Mouse (Mus musculus): ENCODE measurements around the gene Kncn. TPM values are rescaled to one million over a fixed set of nuclear protein-coding genes. Genes with fewer than 3 reads are reported as not detected.

Kncn gene
- polyA plus RNA-seq, 1 experiment from 2014 or later, result not detected

- Histone ChIP-seq H3K9ac (no peak overlapping the region), H3K4me2 (no peak overlapping the region), H3K9me3 (no peaks in the 10 kb centered on the region), H3K4me1 (no peaks in the 10 kb centered on the region; the same call in 1 of the 2 replicates), H3K36me3 (no peaks in the 10 kb centered on the region), H3K27me3 (peaks cover 30% of the 10 kb centered on the region), H3K4me3 (no peak overlapping the region), H3K27ac (no peak overlapping the region)
- no peak for ATAC-seq (ENCODE audit: borderline replicate concordance, extremely low read depth, low FRiP score, low TSS enrichment)
- 48% methylated on average over 1 of the region's 1 CpGs for WGBS
Measured at GRCm38 (mm10) chr4:115907994-115908393, 23.8 kb downstream of the Kncn start.

DNA sequence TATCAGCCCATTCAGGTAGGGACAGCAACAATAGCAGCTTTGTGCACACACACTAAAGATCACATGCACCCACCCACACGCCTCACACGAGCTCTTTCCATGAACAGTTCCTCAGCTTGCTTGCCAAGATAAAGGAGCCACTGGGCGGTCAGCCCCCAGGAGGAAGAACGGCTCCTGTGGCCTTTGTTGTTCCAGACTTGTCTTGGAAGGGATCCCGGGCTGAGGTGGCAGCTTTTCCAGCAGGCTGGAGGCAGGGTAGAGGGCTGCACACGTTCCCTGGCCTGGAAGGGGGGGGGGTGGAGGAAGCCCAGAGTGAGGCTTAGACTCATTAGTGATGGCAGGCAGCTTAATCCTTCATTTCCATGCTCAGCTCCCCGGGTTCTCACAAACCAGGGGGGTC, 24.4 kb downstream of the Kncn start:
- 12% methylated on average over 7 of the region's 7 CpGs for WGBS
- Histone ChIP-seq H3K4me3 (no peak overlapping the region), H3K4me2 (no peak overlapping the region), H3K36me3 (no peaks in the 10 kb centered on the region), H3K9me3 (no peaks in the 10 kb centered on the region), H3K27ac (no peak overlapping the region), H3K4me1 (no peaks in the 10 kb centered on the region; the same call in 1 of the 2 replicates), H3K27me3 (peaks cover 26% of the 10 kb centered on the region), H3K9ac (no peak overlapping the region)
- no peak; the same call in 1 of the 2 replicates for ATAC-seq (ENCODE audit: borderline replicate concordance, extremely low read depth, low FRiP score, low TSS enrichment)

DNA sequence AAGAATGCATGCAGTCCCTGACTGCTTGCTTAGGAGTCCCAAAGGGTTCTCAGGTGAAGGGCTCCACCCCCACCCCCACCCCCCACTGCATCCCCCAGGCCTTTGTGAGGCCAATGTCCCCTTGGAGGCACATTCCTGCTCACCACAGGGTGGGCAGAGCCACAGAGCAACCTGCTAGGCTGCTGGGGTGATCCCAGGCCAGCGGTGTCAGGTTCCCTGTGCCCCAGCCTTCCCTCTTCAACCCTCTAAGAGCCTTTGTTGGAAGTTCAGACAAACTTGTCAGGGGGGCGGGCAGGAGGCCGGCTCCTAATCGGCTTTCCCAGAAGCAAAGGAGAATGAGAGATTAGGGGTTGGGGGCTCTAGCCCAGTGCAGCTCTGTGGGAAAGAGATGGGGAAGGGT, 27.4 kb downstream of the Kncn start:
- Histone ChIP-seq H3K4me2 (no peak overlapping the region), H3K4me3 (no peak overlapping the region), H3K36me3 (no peaks in the 10 kb centered on the region), H3K4me1 (no peaks in the 10 kb centered on the region; the same call in 1 of the 2 replicates), H3K9me3 (no peaks in the 10 kb centered on the region), H3K9ac (no peak overlapping the region), H3K27me3 (peaks cover 4% of the 10 kb centered on the region; the same call in 1 of the 2 replicates), H3K27ac (no peak overlapping the region)
- no peak for ATAC-seq (ENCODE audit: borderline replicate concordance, extremely low read depth, low FRiP score, low TSS enrichment)
- WGBS, result 1% methylated on average over 4 of the region's 4 CpGs

DNA sequence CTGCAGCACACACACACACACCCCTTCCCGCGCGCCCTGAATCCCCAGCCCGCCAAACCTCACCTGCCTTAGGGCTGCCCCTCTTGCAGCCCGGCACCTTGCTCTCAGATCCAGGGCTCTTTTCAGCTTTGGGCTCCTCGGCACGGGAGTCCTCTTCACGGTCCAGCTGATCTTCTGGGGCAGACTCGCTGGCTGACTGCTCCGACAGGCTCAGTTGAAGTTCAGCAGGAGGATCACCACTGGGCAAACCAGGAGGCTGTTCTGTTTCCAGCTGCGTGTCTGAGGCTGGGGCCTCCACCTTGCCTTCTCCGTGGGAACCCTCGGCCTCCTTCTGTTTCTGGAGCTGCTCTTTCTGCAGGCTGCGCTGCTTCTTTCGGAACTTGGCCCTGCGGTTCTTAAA, 35.7 kb downstream of the Kncn start:
- Histone ChIP-seq H3K27me3 (peaks cover 12% of the 10 kb centered on the region), H3K4me1 (no peaks in the 10 kb centered on the region), H3K9me3 (no peaks in the 10 kb centered on the region), H3K27ac (no peak overlapping the region), H3K4me3 (no peak overlapping the region), H3K4me2 (no peak overlapping the region), H3K9ac (no peak overlapping the region), H3K36me3 (no peaks in the 10 kb centered on the region)
- 70% methylated on average over 16 of the region's 16 CpGs for WGBS
- no peak for ATAC-seq (ENCODE audit: borderline replicate concordance, extremely low read depth, low FRiP score, low TSS enrichment)

DNA sequence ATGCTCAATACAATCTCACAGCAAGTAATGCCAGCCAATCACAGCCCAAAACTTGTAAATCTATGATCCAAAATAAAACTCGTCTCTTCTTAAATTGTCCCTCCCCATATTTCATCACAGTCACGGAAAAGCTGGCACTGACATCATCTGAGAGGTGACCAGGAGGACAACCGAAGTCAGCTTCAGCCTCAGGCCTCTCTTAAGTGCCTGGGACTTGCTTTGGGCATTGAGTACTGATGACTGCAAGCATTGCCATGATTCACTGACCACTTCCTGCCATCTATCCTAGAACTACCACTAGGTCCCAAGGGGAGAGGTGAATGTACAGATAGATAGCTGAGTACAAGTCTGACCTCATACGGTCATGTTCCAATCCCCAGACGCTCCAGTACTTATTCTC, 38.5 kb downstream of the Kncn start:
- 71% methylated on average over 5 of the region's 5 CpGs for WGBS

DNA sequence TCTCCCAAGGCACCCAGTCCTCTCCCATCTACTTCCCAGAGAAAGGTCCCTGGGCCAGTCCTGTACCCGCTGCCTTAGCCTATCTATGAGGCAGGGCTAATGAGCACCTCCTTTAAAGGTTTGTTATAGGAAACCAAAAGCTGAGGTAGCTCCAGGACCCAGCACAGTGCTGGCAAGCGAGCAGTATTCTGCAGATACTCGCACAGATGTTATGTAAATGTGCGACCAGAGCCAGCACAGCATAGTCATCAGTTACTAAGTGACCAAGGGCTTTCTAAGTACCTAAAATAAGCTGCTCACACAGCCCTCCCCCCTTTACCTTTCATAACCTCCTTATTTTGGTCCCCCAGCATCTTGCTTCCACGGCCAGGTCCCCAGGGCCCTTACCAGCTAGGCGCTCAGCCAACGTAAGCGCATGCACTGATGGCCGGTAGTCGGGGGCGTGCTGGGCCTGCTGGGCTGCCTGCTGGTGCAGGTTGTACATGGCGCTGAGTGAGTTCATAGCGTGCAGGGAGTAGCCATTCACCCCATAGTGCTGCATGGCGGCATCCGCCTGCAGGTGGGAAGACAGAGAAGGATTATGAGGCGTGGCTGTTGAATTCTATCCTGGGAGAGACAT, 39.2 kb downstream of the Kncn start:
- Histone ChIP-seq H3K27me3 (peaks cover 13% of the 10 kb centered on the region), H3K4me3 (no peak overlapping the region), H3K4me1 (no peaks in the 10 kb centered on the region), H3K9me3 (no peaks in the 10 kb centered on the region), H3K27ac (no peak overlapping the region), H3K9ac (no peak overlapping the region), H3K4me2 (no peak overlapping the region), H3K36me3 (no peaks in the 10 kb centered on the region)
- ATAC-seq (ENCODE audit: borderline replicate concordance, extremely low read depth, low FRiP score, low TSS enrichment), result no peak
- WGBS, result 67% methylated on average over 16 of the region's 16 CpGs

More for the DNA sequence above, 38.5 kb downstream of the Kncn start:
- ATAC-seq (ENCODE audit: borderline replicate concordance, extremely low read depth, low FRiP score, low TSS enrichment), result no peak
- Histone ChIP-seq H3K36me3 (no peaks in the 10 kb centered on the region), H3K4me1 (no peaks in the 10 kb centered on the region), H3K4me2 (no peak overlapping the region), H3K9ac (no peak overlapping the region), H3K9me3 (no peaks in the 10 kb centered on the region), H3K27ac (no peak overlapping the region), H3K27me3 (peaks cover 13% of the 10 kb centered on the region), H3K4me3 (no peak overlapping the region)

- 40% methylated on average over 7 of the region's 7 CpGs for WGBS
- H3K4me3 ChIP-seq, result no peak overlapping the region
- H3K4me1 ChIP-seq, result no peaks in the 10 kb centered on the region
- no peak overlapping the region for H3K9ac ChIP-seq
- no peaks in the 10 kb centered on the region for H3K9me3 ChIP-seq
- no peaks in the 10 kb centered on the region for H3K36me3 ChIP-seq
- no peak overlapping the region for H3K4me2 ChIP-seq
- peaks cover 55% of the 10 kb centered on the region for H3K27me3 ChIP-seq
- no peak overlapping the region for H3K27ac ChIP-seq
- no peak for ATAC-seq (ENCODE audit: borderline replicate concordance, extremely low read depth, low FRiP score, low TSS enrichment)
Measured at GRCm38 (mm10) chr4:115927637-115928036, 43.4 kb downstream of the Kncn start.

GRCm38 (mm10) chr4:115931556-115932088, 47.4 kb downstream of the Kncn start:
- ATAC-seq (ENCODE audit: borderline replicate concordance, extremely low read depth, low FRiP score, low TSS enrichment), result no peak
- no peak overlapping the region for H3K27ac ChIP-seq
- H3K9ac ChIP-seq, result no peak overlapping the region
- 37% methylated on average over 13 of the region's 13 CpGs for WGBS
- H3K4me1 ChIP-seq, result 0 out of 2 replicates have a peak, but pooled peaks cover 5% of the 10 kb centered on the region
- no peaks in the 10 kb centered on the region for H3K9me3 ChIP-seq
- no peaks in the 10 kb centered on the region for H3K36me3 ChIP-seq
- H3K4me2 ChIP-seq, result no peak overlapping the region
- peaks cover 94% of the 10 kb centered on the region for H3K27me3 ChIP-seq
- no peak overlapping the region for H3K4me3 ChIP-seq

DNA sequence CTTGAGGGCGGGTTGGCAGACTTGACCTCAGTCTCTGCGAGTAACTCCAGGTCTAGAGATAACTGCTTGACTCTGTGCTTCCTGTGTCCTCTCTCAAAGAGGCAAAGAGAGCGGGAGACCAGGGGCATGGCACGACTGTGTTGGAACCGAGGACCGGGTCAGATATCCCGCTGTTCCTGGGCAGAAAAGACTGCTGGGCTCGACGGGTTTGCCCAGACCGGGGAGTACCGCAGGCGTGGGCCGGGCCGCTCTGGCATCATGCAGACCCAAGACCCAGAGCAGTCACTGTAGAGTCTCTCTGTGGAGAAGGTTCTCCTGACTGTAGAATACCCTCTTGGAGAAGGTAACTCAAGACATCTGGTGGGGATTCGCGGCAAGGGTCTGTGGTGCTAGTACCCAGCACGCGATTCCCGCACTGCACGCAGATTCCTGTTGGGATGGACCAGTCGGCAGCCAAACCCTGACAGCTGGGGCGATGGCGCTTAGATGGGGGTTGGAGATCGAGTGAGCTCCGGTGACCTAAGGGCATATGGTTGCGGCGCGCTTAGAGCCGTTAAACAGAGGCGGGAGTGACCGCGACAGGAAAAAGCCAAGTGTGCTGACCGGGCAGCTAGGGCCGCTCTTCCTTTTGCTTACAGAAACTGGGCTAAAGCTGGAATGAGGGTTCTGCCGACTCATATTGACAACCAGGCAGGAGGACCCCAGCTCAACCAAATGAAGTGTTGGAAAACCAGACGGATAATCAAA, 51.8 kb downstream of the Kncn start:
- Histone ChIP-seq H3K27me3 (peaks cover 99% of the 10 kb centered on the region), H3K4me1 (peaks cover 17% of the 10 kb centered on the region), H3K4me2 (no peak overlapping the region), H3K36me3 (no peaks in the 10 kb centered on the region), H3K4me3 (peak overlapping the region; percentile 5; the same call in 1 of the 2 replicates), H3K27ac (no peak overlapping the region), H3K9ac (no peak overlapping the region), H3K9me3 (no peaks in the 10 kb centered on the region)
- no peak for ATAC-seq (ENCODE audit: borderline replicate concordance, extremely low read depth, low FRiP score, low TSS enrichment)
- WGBS, result under 1% methylated on average over 36 of the region's 36 CpGs

DNA sequence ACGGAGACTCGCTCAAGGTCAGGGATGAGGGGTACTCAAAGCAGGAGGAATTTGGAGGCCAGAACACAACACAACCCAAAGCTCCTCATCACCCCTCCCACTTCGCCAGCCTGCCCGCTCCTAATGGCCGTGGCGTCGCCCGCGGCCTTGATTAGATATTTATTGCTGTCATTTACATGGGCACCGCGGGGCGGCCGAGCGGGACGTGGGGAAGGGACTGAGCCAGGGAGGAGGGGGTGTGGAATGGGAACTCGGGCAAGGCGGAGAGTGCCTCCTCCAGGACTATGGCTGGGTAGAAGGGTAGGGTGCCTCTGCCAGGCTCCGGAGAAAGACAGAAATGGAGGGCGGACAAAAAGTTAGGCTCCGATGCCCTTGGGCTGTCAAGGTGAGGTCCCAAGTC, 52.4 kb downstream of the Kncn start:
- H3K4me2 ChIP-seq, result no peak overlapping the region
- no peak overlapping the region for H3K9ac ChIP-seq
- no peak overlapping the region for H3K27ac ChIP-seq
- H3K27me3 ChIP-seq, result peaks cover 99% of the 10 kb centered on the region
- no peak overlapping the region for H3K4me3 ChIP-seq
- peaks cover 17% of the 10 kb centered on the region for H3K4me1 ChIP-seq
- H3K9me3 ChIP-seq, result no peaks in the 10 kb centered on the region
- no peaks in the 10 kb centered on the region for H3K36me3 ChIP-seq
- 0 out of 2 replicates have a peak, but pooled peaks have one; percentile 6 for ATAC-seq (ENCODE audit: borderline replicate concordance, extremely low read depth, low FRiP score, low TSS enrichment)
- WGBS, result under 1% methylated on average over 20 of the region's 20 CpGs

- 0 out of 2 replicates have a peak, but pooled peaks have one; percentile 6 for ATAC-seq (ENCODE audit: borderline replicate concordance, extremely low read depth, low FRiP score, low TSS enrichment)
- Histone ChIP-seq H3K4me2 (no peak overlapping the region), H3K9ac (no peak overlapping the region), H3K27ac (no peak overlapping the region), H3K27me3 (peaks cover 99% of the 10 kb centered on the region), H3K4me1 (peaks cover 17% of the 10 kb centered on the region), H3K9me3 (no peaks in the 10 kb centered on the region), H3K4me3 (no peak overlapping the region), H3K36me3 (no peaks in the 10 kb centered on the region)
- WGBS, result 5% methylated on average over 19 of the region's 19 CpGs
Measured at GRCm38 (mm10) chr4:115937061-115937976, 53.1 kb downstream of the Kncn start.

All from lung, embryonic 15.5 days (tissue).